Mouse (Mus musculus): ENCODE results near the gene Abr. TPM values are rescaled to one million over a fixed set of nuclear protein-coding genes. Genes with fewer than 3 reads are reported as not detected.
A peak's percentile ranks its signal among the peaks of the same experiment; 100 is the strongest.

Abr gene
- total and polyA plus RNA-seq, 3 experiments = 3.8 to 8.8 TPM; not detected in 1

GRCm38 (mm10) chr11:76618134-76618533 is 4.0 kb downstream of the Abr start:
- no peak overlapping the region for H3K4me3 ChIP-seq (ENCODE audit: control insufficient read depth in 1 of 2, insufficient read depth in 1 of 2, low read depth in 2 of 2, low read length in 2 of 2)
- H3K79me2 ChIP-seq (ENCODE audit: control insufficient read depth, insufficient read depth, low read length, poor library complexity) = no peaks in the 10 kb centered on the region
- no peak for TF ChIP-seq POLR2AphosphoS2 (IDR thresholded peaks at IDR 0.05; ENCODE audit: low read length)
- TF ChIP-seq TBP (IDR thresholded peaks at IDR 0.05; ENCODE audit: low read depth, low read length) = no peak
- no peak for TF ChIP-seq MAZ (IDR thresholded peaks at IDR 0.05; ENCODE audit: low read depth, low read length)
- TF ChIP-seq CTCF (IDR thresholded peaks at IDR 0.05 in 2 of 3, conservative IDR thresholded peaks at IDR 0.05 in 1 of 3; ENCODE audit: control insufficient read depth in 1 of 3, insufficient read depth in 1 of 3, low read depth in 2 of 3, low read length in 3 of 3, poor library complexity in 1 of 3, severe bottlenecking in 1 of 3) = no peak
- no peak for TF ChIP-seq MYC (IDR thresholded peaks at IDR 0.05; ENCODE audit: low read depth, low read length)
- no peak for TF ChIP-seq NELFE (IDR thresholded peaks at IDR 0.05; ENCODE audit: low read depth, low read length)
- no peak for TF ChIP-seq MEF2A (IDR thresholded peaks at IDR 0.05; ENCODE audit: extremely low read depth, insufficient replicate concordance, low read depth, low read length, poor library complexity, severe bottlenecking)
- TF ChIP-seq ZC3H11A (IDR thresholded peaks at IDR 0.05; ENCODE audit: low read depth, low read length) = no peak
- TF ChIP-seq TAL1 (IDR thresholded peaks at IDR 0.05; ENCODE audit: low read length) = no peak
- no peak overlapping the region for H3K27ac ChIP-seq (ENCODE audit: control insufficient read depth, low read depth, low read length)
- H3K4me1 ChIP-seq (ENCODE audit: control insufficient read depth in 1 of 2, insufficient read depth in 2 of 2, low read length in 2 of 2) = no peaks in the 10 kb centered on the region
- H3K27me3 ChIP-seq (ENCODE audit: control insufficient read depth in 1 of 2, insufficient read depth in 2 of 2, low read length in 2 of 2) = peaks cover 0 to 3% of the 10 kb centered on the region in 2 experiments; a peak in 2 of 4 replicates
- H3K36me3 ChIP-seq (ENCODE audit: control insufficient read depth in 1 of 2, insufficient read depth in 2 of 2, low read length in 2 of 2) = no peaks in the 10 kb centered on the region
- no peaks in the 10 kb centered on the region for H3K9me3 ChIP-seq (replicated peaks; ENCODE audit: insufficient read depth, low read length)
- DNase-seq (ENCODE audit: low read depth, low spot score) = no peak
- H3K9ac ChIP-seq (ENCODE audit: control insufficient read depth, low read depth, low read length, poor library complexity, severe bottlenecking) = no peak overlapping the region

GRCm38 (mm10) chr11:76614246-76614645 is 7.9 kb downstream of the Abr start:
- Histone ChIP-seq H3K4me3 (ENCODE audit: control insufficient read depth in 1 of 2, insufficient read depth in 1 of 2, low read depth in 2 of 2, low read length in 2 of 2) (no peak overlapping the region), H3K36me3 (ENCODE audit: control insufficient read depth in 1 of 2, insufficient read depth in 2 of 2, low read length in 2 of 2) (no peaks in the 10 kb centered on the region), H3K4me1 (ENCODE audit: control insufficient read depth in 1 of 2, insufficient read depth in 2 of 2, low read length in 2 of 2) (no peaks in the 10 kb centered on the region), H3K27ac (ENCODE audit: control insufficient read depth, low read depth, low read length) (no peak overlapping the region), H3K9ac (ENCODE audit: control insufficient read depth, low read depth, low read length, poor library complexity, severe bottlenecking) (no peak overlapping the region), H3K79me2 (ENCODE audit: control insufficient read depth, insufficient read depth, low read length, poor library complexity) (no peaks in the 10 kb centered on the region), H3K9me3 (replicated peaks; ENCODE audit: insufficient read depth, low read length) (no peaks in the 10 kb centered on the region), H3K27me3 (ENCODE audit: control insufficient read depth in 1 of 2, insufficient read depth in 2 of 2, low read length in 2 of 2) (peaks cover 3 to 10% of the 10 kb centered on the region in 2 experiments)
- peak; percentile 44 for DNase-seq (ENCODE audit: low read depth, low spot score)
- TF ChIP-seq MAFK (IDR thresholded peaks at IDR 0.05; ENCODE audit: borderline replicate concordance, low read depth, low read length) (no peak), MYC (IDR thresholded peaks at IDR 0.05; ENCODE audit: low read depth, low read length) (no peak), MEF2A (IDR thresholded peaks at IDR 0.05; ENCODE audit: extremely low read depth, insufficient replicate concordance, low read depth, low read length, poor library complexity, severe bottlenecking) (no peak), RAD21 (IDR thresholded peaks at IDR 0.05; ENCODE audit: low read depth, low read length) (no peak), MYB (IDR thresholded peaks at IDR 0.05; ENCODE audit: low read depth, low read length) (no peak), ELF1 (IDR thresholded peaks at IDR 0.05; ENCODE audit: low read depth, low read length) (no peak), POLR2AphosphoS5 (IDR thresholded peaks at IDR 0.05; ENCODE audit: borderline replicate concordance, low read depth, low read length) (no peak), SMC3 (IDR thresholded peaks at IDR 0.05; ENCODE audit: low read depth, low read length) (no peak), POLR2A (IDR thresholded peaks at IDR 0.05; ENCODE audit: control insufficient read depth in 1 of 2, insufficient read depth in 1 of 2, low read depth in 1 of 2, low read length in 2 of 2, poor library complexity in 1 of 2) (no peak)

All from MEL (cell line).